Mouse (Mus musculus) liver, embryonic 14.5 days (tissue): ENCODE results near the gene Tacc2. TPM values are rescaled to one million over a fixed set of nuclear protein-coding genes. Genes with fewer than 3 reads are reported as not detected.
A peak's percentile ranks its signal among the peaks of the same experiment; 100 is the strongest.

ENCODE experiments used
- ATAC-seq: fragments of 200-750 bp; cut with Nextera tagmentation; 2 replicates; pipeline ENCODE4 v1.8.0; 2017; ENCODE audit warnings: moderate number of reproducible peaks, mild to moderate bottlenecking, moderate library complexity; ENCODE audit not compliant: insufficient read depth
- DNase-seq, 3 experiments: peaks; one replicate each; pipeline ENCODE4 v3.0.0-alpha.2; 2012 to 2013; ENCODE audit warnings: low read depth in 3 of 3, low spot score in 3 of 3
- H3K27ac ChIP-seq: fragments of 300-500 bp; sonication (generic); 2 replicates; pipeline ENCODE4 v1.5.1; 2014; ENCODE audit warnings: moderate library complexity, mild to moderate bottlenecking, control low read depth, inconsistent platforms
- H3K27me3 ChIP-seq: fragments of 300-500 bp; sonication (generic); 2 replicates; pipeline ENCODE4 v1.6.1; 2014; ENCODE audit warnings: mild to moderate bottlenecking, low read length, moderate library complexity; ENCODE audit not compliant: control insufficient read depth, insufficient read depth
- H3K36me3 ChIP-seq: fragments of 300-500 bp; sonication (generic); replicated peaks from 2 replicates; pipeline ENCODE4 v1.6.1; 2014; ENCODE audit warnings: low read depth; ENCODE audit not compliant: control insufficient read depth, insufficient read depth
- H3K4me1 ChIP-seq, 2 experiments: fragments of 200-500 bp in 1 of 2; fragments of 300-500 bp in 1 of 2; sonication (generic) in 1 of 2; replicated peaks; 2 replicates each; pipeline ENCODE4 v1.6.1; 2012 to 2014; ENCODE audit warnings: antibody characterized with exemption in 1 of 2, inconsistent platforms in 1 of 2, low read length in 1 of 2; ENCODE audit not compliant: control insufficient read depth in 2 of 2, insufficient read depth in 2 of 2
- H3K4me2 ChIP-seq: fragments of 300-500 bp; sonication (generic); 2 replicates; pipeline ENCODE4 v1.6.1; 2014; ENCODE audit warnings: low read depth, mild to moderate bottlenecking, control low read depth, moderate library complexity
- H3K4me3 ChIP-seq, 2 experiments: fragments of 200-500 bp in 1 of 2; fragments of 300-500 bp in 1 of 2; sonication (generic) in 1 of 2; 2 replicates each; pipeline ENCODE4 v1.5.1; 2012 to 2014; ENCODE audit warnings: low read depth in 2 of 2, low read length in 2 of 2, mild to moderate bottlenecking in 2 of 2, control low read depth in 1 of 2, inconsistent platforms in 1 of 2, moderate library complexity in 1 of 2; ENCODE audit not compliant: insufficient read depth in 1 of 2
- H3K9ac ChIP-seq: fragments of 300-500 bp; sonication (generic); replicated peaks from 2 replicates; pipeline ENCODE4 v1.6.1; 2014; ENCODE audit warnings: mild to moderate bottlenecking, control low read depth, moderate library complexity
- H3K9me3 ChIP-seq: fragments of 300-500 bp; sonication (generic); 2 replicates; pipeline ENCODE4 v1.6.1; 2016; ENCODE audit warnings: low read length, mixed read lengths; ENCODE audit not compliant: control insufficient read depth
- CTCF ChIP-seq: IDR thresholded peaks from 2 replicates; pipeline ENCODE4 v1.5.1; 2016; ENCODE audit warnings: antibody characterized with exemption, low read depth, control low read depth
- EP300 ChIP-seq: IDR thresholded peaks from 2 replicates; pipeline ENCODE4 v1.6.1; 2016; ENCODE audit warnings: antibody characterized with exemption, low read depth
- WGBS: fragments of 180-500 bp; shearing (Covaris S2); extraction: QIAGEN DNeasy Blood & Tissue Kit; methylation state at CpG from one replicate; pipeline ENCODE4 v1.1.7; 2014; ENCODE audit not compliant: insufficient replicate concordance; 5-methylcytosine and 5-hydroxymethylcytosine counted together
- polyA plus RNA-seq, 2 experiments: library from polyadenylated mRNA; depleted of rRNA in 1 of 2; stranded (reverse) in 1 of 2; unstranded in 1 of 2; fragments of >200 nt; fragmentation: Nextera tagmentation in 1 of 2; extraction: Ambion mirVana in 1 of 2; gene quantifications; 2 replicates each; pipeline versions ENCODE4 v1.2.1 to v1.2.3; 2012 to 2014

Tacc2 gene
- polyA plus RNA-seq, 2 experiments = 2.0 to 2.4 TPM

- no peak overlapping the region for H3K4me2 ChIP-seq
Measured at GRCm38 (mm10) chr7:130558592-130558991, 18.6 kb upstream of the Tacc2 start.

GRCm38 (mm10) chr7:130560933-130561332 lies 16.3 kb upstream of the Tacc2 start:
- DNase-seq (no peak), ATAC-seq (peak; percentile 47; the same call in 1 of the 2 replicates)
- no peaks in the 10 kb centered on the region for H3K9me3 ChIP-seq
- H3K4me2 ChIP-seq = no peak overlapping the region
- H3K9ac ChIP-seq = no peak overlapping the region
- 44% methylated on average over 1 of the region's 1 CpGs for WGBS
- H3K4me3 ChIP-seq = no peak overlapping the region
- TF ChIP-seq EP300 (no peak), CTCF (no peak)
- H3K36me3 ChIP-seq = no peaks in the 10 kb centered on the region
- no peaks in the 10 kb centered on the region for H3K27me3 ChIP-seq
- H3K4me1 ChIP-seq = peaks cover 0 to 17% of the 10 kb centered on the region in 2 experiments; a peak in 2 of 4 replicates
- H3K27ac ChIP-seq = no peak overlapping the region

More at GRCm38 (mm10) chr7:130558592-130558991, 18.6 kb upstream of the Tacc2 start:
- WGBS = 40% methylated on average over 4 of the region's 4 CpGs
- Histone ChIP-seq H3K27ac (no peak overlapping the region), H3K36me3 (no peaks in the 10 kb centered on the region), H3K4me3 (no peak overlapping the region), H3K27me3 (no peaks in the 10 kb centered on the region), H3K4me1 (peaks cover 0 to 9% of the 10 kb centered on the region in 2 experiments; a peak in 2 of 4 replicates), H3K9ac (no peak overlapping the region), H3K9me3 (no peaks in the 10 kb centered on the region)
- no peak for ATAC-seq
- no peak for TF ChIP-seq EP300
- no peak for TF ChIP-seq CTCF
- DNase-seq = no peak

GRCm38 (mm10) chr7:130563276-130563675 lies 14.0 kb upstream of the Tacc2 start:
- no peaks in the 10 kb centered on the region for H3K27me3 ChIP-seq
- no peak overlapping the region for H3K4me2 ChIP-seq
- 76% methylated on average over 4 of the region's 4 CpGs for WGBS
- DNase-seq (no peak), ATAC-seq (peak; percentile 51; the same call in 1 of the 2 replicates)
- no peak overlapping the region for H3K27ac ChIP-seq
- H3K4me1 ChIP-seq = peaks cover 0 to 17% of the 10 kb centered on the region in 2 experiments; a peak in 2 of 4 replicates
- no peak overlapping the region for H3K4me3 ChIP-seq
- H3K36me3 ChIP-seq = no peaks in the 10 kb centered on the region
- H3K9ac ChIP-seq = no peak overlapping the region
- TF ChIP-seq EP300 (no peak), CTCF (no peak)
- no peaks in the 10 kb centered on the region for H3K9me3 ChIP-seq

GRCm38 (mm10) chr7:130563880-130564279 lies 13.4 kb upstream of the Tacc2 start:
- Histone ChIP-seq H3K4me1 (peaks cover 0 to 17% of the 10 kb centered on the region in 2 experiments; a peak in 2 of 4 replicates), H3K9ac (no peak overlapping the region), H3K27me3 (no peaks in the 10 kb centered on the region), H3K4me3 (no peak overlapping the region), H3K27ac (no peak overlapping the region), H3K9me3 (no peaks in the 10 kb centered on the region), H3K4me2 (no peak overlapping the region), H3K36me3 (no peaks in the 10 kb centered on the region)
- ATAC-seq = no peak
- WGBS = 21% methylated on average over 4 of the region's 4 CpGs
- DNase-seq = no peak
- no peak for TF ChIP-seq CTCF
- no peak for TF ChIP-seq EP300

- Histone ChIP-seq H3K4me2 (no peak overlapping the region), H3K27me3 (no peaks in the 10 kb centered on the region), H3K4me3 (no peak overlapping the region), H3K4me1 (peaks cover 0 to 17% of the 10 kb centered on the region in 2 experiments; a peak in 2 of 4 replicates), H3K27ac (no peak overlapping the region), H3K9ac (no peak overlapping the region), H3K9me3 (no peaks in the 10 kb centered on the region), H3K36me3 (no peaks in the 10 kb centered on the region)
- no peak for ATAC-seq
- no peak for DNase-seq
- WGBS = 40% methylated on average over 3 of the region's 3 CpGs
- TF ChIP-seq EP300 (no peak), CTCF (no peak)
Measured at GRCm38 (mm10) chr7:130564596-130564995, 12.6 kb upstream of the Tacc2 start.
